Mouse (Mus musculus) lung, embryonic 14.5 days (tissue): ENCODE results near the gene Hist1h3a. TPM values are rescaled to one million over a fixed set of nuclear protein-coding genes. Genes with fewer than 3 reads are reported as not detected.
A peak's percentile ranks its signal among the peaks of the same experiment; 100 is the strongest.
"Not testable (repeated sequence)": the region's sequence is repeated elsewhere in the genome, so short reads cannot be mapped to it uniquely, and the experiment has no call there.

Experiments used
- ATAC-seq: fragments of 200-750 bp; cut with Nextera tagmentation; 2 replicates; pipeline ENCODE4 v1.8.0; 2017; ENCODE audit warnings: mild to moderate bottlenecking, moderate TSS enrichment, moderate library complexity; ENCODE audit not compliant: insufficient read depth
- DNase-seq: peaks from one replicate; pipeline ENCODE4 v3.0.0-alpha.2; 2015
- H3K27ac ChIP-seq: fragments of 300-500 bp; sonication (generic); 2 replicates; pipeline ENCODE4 v1.5.1; 2014; ENCODE audit warnings: low read depth, mild to moderate bottlenecking, moderate library complexity
- H3K27me3 ChIP-seq: fragments of 300-500 bp; sonication (generic); 2 replicates; pipeline ENCODE4 v1.6.1; 2014; ENCODE audit warnings: low read length, control low read depth; ENCODE audit not compliant: insufficient read depth
- H3K36me3 ChIP-seq: fragments of 300-500 bp; sonication (generic); 2 replicates; pipeline ENCODE4 v1.6.1; 2014; ENCODE audit warnings: control low read depth; ENCODE audit not compliant: insufficient read depth
- H3K4me1 ChIP-seq: fragments of 300-500 bp; sonication (generic); 2 replicates; pipeline ENCODE4 v1.6.1; 2014; ENCODE audit warnings: antibody characterized with exemption, control low read depth; ENCODE audit not compliant: insufficient read depth
- H3K4me2 ChIP-seq: fragments of 300-500 bp; sonication (generic); 2 replicates; pipeline ENCODE4 v1.6.1; 2014; ENCODE audit warnings: mild to moderate bottlenecking
- H3K4me3 ChIP-seq: fragments of 300-500 bp; sonication (generic); 2 replicates; pipeline ENCODE4 v1.5.1; 2014; ENCODE audit warnings: low read depth, low read length
- H3K9ac ChIP-seq: fragments of 300-500 bp; sonication (generic); 2 replicates; pipeline ENCODE4 v1.6.1; 2014
- H3K9me3 ChIP-seq: fragments of 300-500 bp; sonication (generic); 2 replicates; pipeline ENCODE4 v1.6.1; 2016; ENCODE audit warnings: low read depth, low read length, control low read depth
- CTCF ChIP-seq: IDR thresholded peaks from 2 replicates; pipeline ENCODE4 v1.5.1; 2016; ENCODE audit warnings: antibody characterized with exemption, low read depth
- WGBS: fragments of 180-500 bp; shearing (Covaris S2); extraction: QIAGEN DNeasy Blood & Tissue Kit; methylation state at CpG from one replicate; pipeline ENCODE4 v1.1.7; 2014; 5-methylcytosine and 5-hydroxymethylcytosine counted together
- polyA plus RNA-seq: library from polyadenylated mRNA; unstranded; fragments of >200 nt; fragmentation: Nextera tagmentation; extraction: Ambion mirVana; gene quantifications from 2 replicates; pipeline ENCODE4 v1.2.1, GENCODE M21; 2014

The Hist1h3a gene
- polyA plus RNA-seq, 1 experiment from 2014 or later = 9.2 TPM

GRCm38 (mm10) chr13:23772561-23773313, 10.6 kb upstream of the Hist1h3a start:
- DNase-seq = peak; percentile 86
- no peaks in the 10 kb centered on the region for H3K27me3 ChIP-seq
- H3K9me3 ChIP-seq = no peaks in the 10 kb centered on the region
- 21% methylated on average over 21 of the region's 21 CpGs for WGBS
- H3K27ac ChIP-seq = no peak overlapping the region
- H3K4me1 ChIP-seq = no peaks in the 10 kb centered on the region
- TF ChIP-seq CTCF = no peak
- no peaks in the 10 kb centered on the region for H3K36me3 ChIP-seq
- peak; percentile 98 for ATAC-seq
- no peak overlapping the region for H3K9ac ChIP-seq
- peak overlapping the region; percentile 3; the same call in 1 of the 2 replicates for H3K4me3 ChIP-seq
- H3K4me2 ChIP-seq = peak overlapping the region; percentile 45

GRCm38 (mm10) chr13:23769613-23770012, 7.4 kb upstream of the Hist1h3a start, which contains the start of gene Trim38:
Gene Trim38 (plus strand): TSS chr13:23769913.
- not testable (repeated sequence) for H3K9ac ChIP-seq, H3K4me2 ChIP-seq, ATAC-seq, H3K4me1 ChIP-seq, H3K4me3 ChIP-seq, H3K27ac ChIP-seq, H3K9me3 ChIP-seq, H3K27me3 ChIP-seq, H3K36me3 ChIP-seq, DNase-seq
- WGBS = 77% methylated on average over 2 of the region's 2 CpGs

GRCm38 (mm10) chr13:23768834-23769397, 6.7 kb upstream of the Hist1h3a start:
- 47% methylated on average over 5 of the region's 5 CpGs for WGBS
- Histone ChIP-seq H3K27ac (no peak overlapping the region), H3K4me1 (peaks cover 4% of the 10 kb centered on the region; the same call in 1 of the 2 replicates), H3K9me3 (no peaks in the 10 kb centered on the region), H3K36me3 (no peaks in the 10 kb centered on the region), H3K27me3 (no peaks in the 10 kb centered on the region), H3K4me3 (no peak overlapping the region), H3K9ac (no peak overlapping the region), H3K4me2 (no peak overlapping the region)
- no peak for TF ChIP-seq CTCF
- ATAC-seq = no peak
- no peak for DNase-seq

GRCm38 (mm10) chr13:23766772-23767171, 4.6 kb upstream of the Hist1h3a start:
- Histone ChIP-seq H3K9me3 (no peaks in the 10 kb centered on the region), H3K27ac (no peak overlapping the region), H3K4me2 (no peak overlapping the region), H3K4me3 (no peak overlapping the region), H3K9ac (no peak overlapping the region), H3K36me3 (no peaks in the 10 kb centered on the region), H3K4me1 (peaks cover 5% of the 10 kb centered on the region; the same call in 1 of the 2 replicates), H3K27me3 (no peaks in the 10 kb centered on the region)
- no peak for TF ChIP-seq CTCF
- DNase-seq (no peak), ATAC-seq (no peak)

- H3K4me2 ChIP-seq = peak overlapping the region; percentile 90; the same call in 1 of the 2 replicates
- peak overlapping the region; percentile 66; the same call in 1 of the 2 replicates for H3K27ac ChIP-seq
- peaks cover 5% of the 10 kb centered on the region; the same call in 1 of the 2 replicates for H3K4me1 ChIP-seq
- H3K9me3 ChIP-seq = no peaks in the 10 kb centered on the region
- ATAC-seq (no peak), DNase-seq (no peak)
- TF ChIP-seq CTCF = no peak
- no peaks in the 10 kb centered on the region for H3K36me3 ChIP-seq
- 44% methylated on average over 1 of the region's 1 CpGs for WGBS
- H3K27me3 ChIP-seq = no peaks in the 10 kb centered on the region
- H3K4me3 ChIP-seq = no peak overlapping the region
- 0 out of 2 replicates have a peak overlapping the region, but pooled peaks have one; percentile 76 for H3K9ac ChIP-seq
These were observed 3.0 kb upstream of the Hist1h3a start for GRCm38 (mm10) chr13:23765172-23765513.

- Histone ChIP-seq H3K27ac (peak overlapping the region; percentile 99), H3K36me3 (no peaks in the 10 kb centered on the region), H3K9ac (peak overlapping the region; percentile 76), H3K4me2 (peak overlapping the region; percentile 90), H3K4me3 (peak overlapping the region; percentile 54), H3K9me3 (no peaks in the 10 kb centered on the region), H3K27me3 (no peaks in the 10 kb centered on the region), H3K4me1 (peaks cover 5% of the 10 kb centered on the region; the same call in 1 of the 2 replicates)
- WGBS = 27% methylated on average over 11 of the region's 12 CpGs
- TF ChIP-seq CTCF = no peak
- ATAC-seq (no peak), DNase-seq (peak; percentile 38)
These were observed 2.4 kb upstream of the Hist1h3a start for GRCm38 (mm10) chr13:23764324-23765171.
